Mouse (Mus musculus): ENCODE measurements at regions not wholly inside any gene's neighbourhood (a gene's known extent, or its start where the extent isn't known, plus 50 kb on each side); places are given as distances from the start of the nearest gene placed in this dataset.
"Not testable (repeated sequence)": the region's sequence is repeated elsewhere in the genome, so short reads cannot be mapped to it uniquely, and the experiment has no call there.

DNA sequence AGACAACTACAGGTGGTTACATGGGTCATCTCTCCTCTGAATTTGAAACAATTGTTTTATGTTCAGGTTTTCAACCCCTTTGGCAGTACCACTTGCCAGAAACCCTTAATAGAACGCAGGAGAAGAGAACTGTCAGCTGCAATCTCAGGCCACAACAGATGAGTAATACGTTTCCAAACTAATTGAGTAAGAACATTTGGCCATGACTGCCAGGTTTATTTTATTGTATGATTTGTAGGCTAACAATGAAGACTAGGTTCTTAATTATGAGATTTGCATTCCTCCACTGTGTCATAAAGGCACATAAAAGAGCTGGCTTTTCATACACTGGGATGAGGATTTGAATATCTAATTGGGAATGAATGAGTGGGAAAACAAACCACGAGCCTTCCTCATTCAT is 240.2 kb upstream of the Steap4 start:
- in situ Hi-C loops (cut with MboI; ENCODE audit: low pct_unique_long_range_greater_than_20kb in 1 of 2, low sequenced_read_pairs in 2 of 2, unreplicated experiment in 1 of 2): no loop called here

DNA sequence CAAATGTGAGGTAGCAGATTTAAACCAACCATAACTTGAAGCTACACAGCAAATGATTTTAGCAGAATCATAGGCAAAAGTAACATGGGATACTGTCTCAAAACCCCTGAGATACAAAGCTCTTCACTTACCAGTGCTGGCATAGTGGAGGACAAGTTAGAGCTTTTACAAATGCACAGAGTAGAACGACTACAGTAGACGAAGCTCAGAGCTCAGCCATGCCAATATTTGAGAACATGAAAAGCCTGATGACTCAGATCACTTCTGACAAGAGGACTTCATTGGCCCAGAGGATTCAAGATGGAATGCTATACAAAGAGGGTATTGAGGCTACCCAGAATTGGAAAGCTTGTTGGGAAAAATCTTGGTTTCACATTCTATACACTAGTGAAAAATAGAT is 239.6 kb upstream of the Steap4 start:
- in situ Hi-C loops (cut with MboI; ENCODE audit: low pct_unique_long_range_greater_than_20kb in 1 of 2, low sequenced_read_pairs in 2 of 2, unreplicated experiment in 1 of 2): no loop called here

DNA sequence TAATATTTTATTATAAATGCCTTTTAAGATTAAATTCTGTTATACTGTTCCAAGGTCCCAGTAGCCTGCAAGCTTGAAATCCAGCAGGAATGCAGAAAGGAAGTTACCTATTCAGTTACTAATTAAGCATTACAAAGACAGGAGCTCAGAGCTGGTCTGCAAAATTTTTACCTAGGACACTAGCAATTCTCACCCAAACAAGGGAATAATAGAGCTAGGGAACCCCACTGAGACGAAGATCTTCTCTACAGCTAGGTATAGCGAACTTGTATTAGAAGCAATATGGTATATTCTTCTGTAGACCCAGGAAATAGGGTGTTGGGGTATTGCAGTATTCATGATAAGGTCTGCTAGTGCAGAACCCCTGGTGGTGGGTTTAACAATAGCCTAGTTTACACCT is 227.7 kb upstream of the Steap4 start:
- in situ Hi-C loops (cut with MboI; ENCODE audit: low pct_unique_long_range_greater_than_20kb in 1 of 2, low sequenced_read_pairs in 2 of 2, unreplicated experiment in 1 of 2): not testable (repeated sequence)

DNA sequence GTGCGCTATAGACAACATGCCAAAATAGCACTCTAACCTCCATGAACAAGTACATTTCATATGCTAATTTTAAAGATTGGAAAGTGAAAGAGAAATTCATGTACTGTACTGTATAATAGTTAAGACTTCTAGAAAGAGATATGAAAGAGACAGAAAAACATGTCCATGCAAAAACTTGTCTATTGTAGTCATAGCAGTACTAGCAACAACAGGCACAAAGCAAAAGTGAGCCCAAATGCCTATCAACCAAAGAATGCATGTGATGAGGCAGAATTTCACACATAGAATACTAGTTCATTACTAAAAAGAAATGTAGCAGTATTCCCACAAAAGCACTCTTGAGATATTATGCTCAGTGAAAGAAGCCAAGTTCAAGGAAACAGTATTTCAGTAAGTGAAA is 180.4 kb upstream of the Steap4 start:
- in situ Hi-C loops (cut with MboI; ENCODE audit: low pct_unique_long_range_greater_than_20kb in 1 of 2, low sequenced_read_pairs in 2 of 2, unreplicated experiment in 1 of 2): no loop called here

DNA sequence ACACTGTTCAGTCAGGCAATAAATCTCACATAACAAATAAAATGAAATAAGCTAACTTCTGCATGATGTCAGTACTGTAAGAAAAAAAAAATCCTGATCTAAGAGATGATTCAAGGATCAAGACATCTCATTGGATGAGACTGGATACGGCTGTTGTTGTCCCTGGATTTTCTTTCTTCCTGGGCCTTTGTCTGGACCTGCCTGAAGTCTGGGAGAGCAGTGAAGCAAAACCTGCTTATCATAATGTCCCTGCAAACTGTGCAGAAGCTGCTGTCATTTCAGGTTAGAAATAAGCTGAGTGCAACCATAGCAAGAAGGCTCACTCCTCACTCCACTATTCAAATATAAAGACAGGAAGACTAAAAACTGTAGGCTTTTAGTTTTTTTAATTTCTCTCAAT is 178.0 kb upstream of the Steap4 start:
- in situ Hi-C loops (cut with MboI; ENCODE audit: low pct_unique_long_range_greater_than_20kb in 1 of 2, low sequenced_read_pairs in 2 of 2, unreplicated experiment in 1 of 2): no loop called here

DNA sequence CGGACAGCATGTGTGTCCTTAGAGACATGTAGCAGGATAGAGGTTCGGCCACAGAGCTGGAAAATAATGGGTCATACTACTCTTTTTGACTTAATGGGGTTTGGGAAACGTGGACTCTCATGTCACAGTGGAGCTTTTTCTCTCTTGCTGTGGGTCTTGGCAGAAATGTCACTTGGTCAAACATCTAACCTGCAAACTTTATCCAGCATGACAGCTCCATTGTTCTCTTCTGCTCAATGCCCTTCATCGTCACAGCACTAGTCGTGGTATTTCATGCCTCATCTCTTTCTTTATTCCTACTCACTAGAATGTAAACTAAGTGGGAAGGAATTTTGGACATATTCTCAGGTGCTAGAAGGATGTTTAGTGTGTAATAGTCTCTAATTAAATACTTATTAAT is 171.9 kb upstream of the Steap4 start:
- in situ Hi-C loops (cut with MboI; ENCODE audit: low pct_unique_long_range_greater_than_20kb in 1 of 2, low sequenced_read_pairs in 2 of 2, unreplicated experiment in 1 of 2): no loop called here

DNA sequence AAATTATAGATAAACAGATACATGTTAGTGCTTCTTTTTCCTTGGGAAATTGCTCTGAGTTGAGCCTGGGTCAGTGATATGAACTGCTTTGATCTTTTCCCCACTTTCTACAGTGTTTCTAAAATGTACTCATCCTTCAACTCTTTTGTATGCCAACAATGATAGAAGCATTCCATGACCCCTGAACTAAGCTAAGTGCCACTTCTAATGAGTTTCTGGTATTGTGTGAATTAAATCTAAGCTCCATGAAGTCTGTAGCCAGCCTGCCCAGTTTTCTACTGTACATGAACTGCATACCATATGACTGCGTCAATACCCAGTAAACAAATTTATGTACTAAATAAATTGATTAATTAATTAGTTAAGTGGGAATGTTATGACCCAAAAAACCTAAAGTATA is 171.1 kb upstream of the Steap4 start:
- in situ Hi-C loops (cut with MboI; ENCODE audit: low pct_unique_long_range_greater_than_20kb in 1 of 2, low sequenced_read_pairs in 2 of 2, unreplicated experiment in 1 of 2): no loop called here

DNA sequence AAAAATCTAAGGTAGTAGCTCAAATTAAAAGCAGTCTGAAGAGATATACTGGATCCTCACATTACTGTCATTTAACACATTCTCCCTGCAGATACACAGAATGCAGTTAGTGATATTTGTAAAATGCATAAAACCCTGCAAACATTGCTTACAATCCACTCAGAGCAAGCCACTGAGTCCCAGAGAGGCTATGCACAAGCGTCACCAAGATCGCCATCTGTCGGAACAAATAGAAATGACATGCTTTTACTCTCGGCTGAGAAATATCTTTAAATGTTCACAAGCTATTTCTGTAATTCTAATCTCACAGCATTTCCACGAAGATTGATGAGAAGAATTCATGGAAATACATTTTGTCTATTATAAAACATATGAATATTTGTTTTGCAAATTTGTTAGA is 139.7 kb upstream of the Steap4 start:
- in situ Hi-C loops (cut with MboI; ENCODE audit: low pct_unique_long_range_greater_than_20kb in 1 of 2, low sequenced_read_pairs in 2 of 2, unreplicated experiment in 1 of 2): loop anchor here in 1 of 2 experiments (25.0 kb wide), 1 partner anchor 208 kb away; no protein-coding TSS in a partner anchor

DNA sequence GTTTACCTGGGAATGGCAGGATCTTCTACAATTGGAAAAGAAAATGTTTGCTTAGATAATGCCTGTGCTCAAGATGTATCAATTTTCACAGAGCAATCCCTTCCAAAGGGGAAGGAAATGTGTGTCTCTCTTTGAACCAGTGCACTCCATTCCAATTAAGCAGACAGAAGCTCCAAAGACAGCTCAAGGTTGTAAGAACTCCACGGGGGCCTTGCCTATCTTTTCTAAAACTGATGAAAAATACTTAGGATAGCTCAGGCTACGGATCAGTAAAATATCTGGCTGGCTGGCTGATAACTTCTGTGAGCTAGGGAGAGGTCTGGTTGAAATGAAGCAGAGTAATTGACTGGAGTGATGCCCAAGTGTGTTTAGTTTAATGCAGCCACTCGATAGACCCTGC is 138.6 kb upstream of the Steap4 start:
- in situ Hi-C loops (cut with MboI; ENCODE audit: low pct_unique_long_range_greater_than_20kb in 1 of 2, low sequenced_read_pairs in 2 of 2, unreplicated experiment in 1 of 2): loop anchor here in 1 of 2 experiments (25.0 kb wide), 1 partner anchor 209 kb away; no protein-coding TSS in a partner anchor

DNA sequence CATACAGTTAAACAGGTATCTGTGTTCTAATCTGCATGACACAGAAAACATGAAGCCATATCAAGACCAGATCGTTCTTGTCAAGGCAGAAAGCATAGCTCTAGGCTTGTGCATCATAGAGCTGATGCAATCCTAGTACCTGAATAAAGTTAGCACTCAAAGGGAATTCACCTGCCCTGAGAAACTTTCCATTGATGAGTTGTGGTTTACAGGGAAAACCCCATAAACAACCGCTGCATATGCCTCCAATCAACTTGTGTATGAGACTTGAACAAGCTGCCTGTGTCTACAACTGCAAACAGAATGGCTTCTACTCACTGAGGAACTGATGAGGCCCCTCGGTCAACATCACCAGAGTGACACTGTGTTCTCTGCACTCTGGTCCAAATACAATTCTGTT is 130.6 kb upstream of the Steap4 start:
- in situ Hi-C loops (cut with MboI; ENCODE audit: low pct_unique_long_range_greater_than_20kb in 1 of 2, low sequenced_read_pairs in 2 of 2, unreplicated experiment in 1 of 2): no loop called here

DNA sequence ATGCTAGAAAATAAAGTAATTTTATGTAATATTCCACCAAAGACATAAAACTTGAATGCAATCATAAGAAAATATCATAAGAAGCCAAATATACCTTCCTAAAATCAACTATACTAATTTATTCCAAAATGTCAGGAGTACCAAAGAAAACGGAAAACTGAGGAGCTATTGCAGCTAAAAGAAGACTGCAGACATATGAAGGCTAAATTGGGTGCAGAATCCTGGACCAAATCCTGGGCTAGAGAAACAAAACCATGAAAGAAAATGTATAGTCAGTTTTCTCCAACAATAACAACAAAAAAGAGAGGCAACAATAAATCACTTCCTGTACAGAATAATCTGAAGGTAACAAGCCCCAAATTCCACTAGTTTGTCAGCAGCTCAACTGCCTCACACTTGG is 126.4 kb upstream of the Steap4 start:
- in situ Hi-C loops (cut with MboI; ENCODE audit: low pct_unique_long_range_greater_than_20kb in 1 of 2, low sequenced_read_pairs in 2 of 2, unreplicated experiment in 1 of 2): no loop called here

DNA sequence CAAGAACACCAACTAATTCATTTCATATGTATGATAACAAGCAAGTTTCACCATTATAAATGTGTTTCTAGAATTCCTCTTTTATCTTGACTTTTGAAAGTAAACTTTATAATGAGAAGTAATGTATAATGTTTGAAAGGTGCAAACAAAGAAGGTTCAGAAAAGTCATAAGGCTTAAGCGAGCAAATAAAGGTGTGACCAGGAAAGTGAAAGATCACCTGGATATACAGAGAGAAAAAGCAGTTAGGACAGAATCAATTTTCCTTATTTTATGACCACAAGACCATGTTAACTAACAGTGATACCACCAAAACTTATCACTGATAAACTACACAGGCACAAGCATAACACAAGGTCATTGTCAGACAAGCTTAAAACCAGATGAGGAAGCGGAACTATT is 97.2 kb upstream of the Steap4 start:
- in situ Hi-C loops (cut with MboI; ENCODE audit: low pct_unique_long_range_greater_than_20kb in 1 of 2, low sequenced_read_pairs in 2 of 2, unreplicated experiment in 1 of 2): no loop called here

DNA sequence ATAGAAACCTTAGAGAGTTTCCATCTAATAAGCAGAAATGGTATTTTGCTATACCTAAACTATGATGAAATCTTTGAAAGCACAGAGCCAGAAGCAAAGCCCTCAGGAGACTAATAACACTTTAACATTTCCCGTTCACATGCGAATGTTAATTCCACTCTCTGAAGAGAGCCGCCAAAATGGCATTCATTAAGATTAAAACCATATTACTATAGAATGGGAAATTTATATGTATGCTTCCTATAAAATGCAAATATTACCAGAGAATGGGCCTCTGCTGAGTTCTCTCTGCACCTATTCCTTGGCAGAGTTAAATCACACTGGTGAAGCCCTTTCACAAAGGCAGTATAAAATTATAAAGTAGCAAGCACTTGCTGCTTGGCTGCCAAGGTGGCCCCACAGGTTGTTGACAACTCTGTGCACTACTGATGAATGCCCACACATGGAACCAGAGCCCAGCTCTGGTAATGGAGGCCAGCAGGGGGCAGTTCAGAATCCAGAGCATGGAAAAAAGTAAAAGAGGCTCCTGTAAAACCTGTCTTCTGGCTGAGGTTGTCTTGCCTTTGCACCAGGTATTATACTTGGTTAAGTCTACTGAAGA is 94.1 kb upstream of the Steap4 start:
- in situ Hi-C loops (cut with MboI; ENCODE audit: low pct_unique_long_range_greater_than_20kb in 1 of 2, low sequenced_read_pairs in 2 of 2, unreplicated experiment in 1 of 2): no loop called here

DNA sequence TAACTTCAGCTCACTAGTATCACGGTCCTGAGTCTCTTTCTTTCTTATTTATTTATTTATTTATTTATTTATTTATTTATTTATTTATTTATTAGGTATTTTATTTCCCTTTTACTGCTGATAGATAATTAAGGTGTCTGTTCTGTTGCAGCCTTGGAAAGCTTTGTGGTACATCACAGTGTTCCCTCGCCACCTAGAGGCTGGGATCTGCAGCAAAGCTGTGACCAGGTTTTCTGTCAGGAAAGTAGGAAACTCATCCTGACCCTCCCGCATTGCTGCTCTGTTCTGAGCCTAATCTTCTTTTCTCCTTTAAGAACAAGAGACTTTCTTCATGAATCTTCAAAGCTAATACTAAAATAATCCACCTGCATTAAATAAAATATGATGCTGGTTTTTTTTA is 60.7 kb upstream of the Steap4 start:
- in situ Hi-C loops (cut with MboI; ENCODE audit: low pct_unique_long_range_greater_than_20kb in 1 of 2, low sequenced_read_pairs in 2 of 2, unreplicated experiment in 1 of 2): no loop called here
